Mouse (Mus musculus): Measurements from ENCODE around the gene Mybpc1. TPM values are rescaled to one million over a fixed set of nuclear protein-coding genes. Genes with fewer than 3 reads are reported as not detected.

Gene Mybpc1
- polyA plus RNA-seq, 1 experiment from 2014 or later = 1.2 TPM

Other genes with a start within 250 kb of the Mybpc1 start
- 0.29 and 0.39 TPM in 2 replicates for gene Dram1, start 226.1 kb downstream of the Mybpc1 start, polyA plus RNA-seq (2016; fragmentation: Nextera tagmentation; extraction: Ambion mirVana)
- gene Gnptab, start 226.0 kb downstream of the Mybpc1 start, polyA plus RNA-seq (2016; fragmentation: Nextera tagmentation; extraction: Ambion mirVana) = 8.4 and 9.0 TPM in 2 replicates
- 0.26 TPM in 1 of 2 replicates, not detected in the other for gene Sycp3, start 145.6 kb downstream of the Mybpc1 start, polyA plus RNA-seq (2016; fragmentation: Nextera tagmentation; extraction: Ambion mirVana)
- 16.0 and 16.2 TPM in 2 replicates for gene Chpt1, start 101.1 kb downstream of the Mybpc1 start, polyA plus RNA-seq (2016; fragmentation: Nextera tagmentation; extraction: Ambion mirVana)
- not detected in 2 replicates for gene Spic, start 79.9 kb upstream of the Mybpc1 start, polyA plus RNA-seq (2016; fragmentation: Nextera tagmentation; extraction: Ambion mirVana)
- gene Arl1, start 125.7 kb upstream of the Mybpc1 start, polyA plus RNA-seq (2016; fragmentation: Nextera tagmentation; extraction: Ambion mirVana) = 152 and 156 TPM in 2 replicates
- gene Utp20, start 221.7 kb upstream of the Mybpc1 start, polyA plus RNA-seq (2016; fragmentation: Nextera tagmentation; extraction: Ambion mirVana) = 26.4 and 27.1 TPM in 2 replicates